Mouse (Mus musculus): ENCODE measurements at regions not wholly inside any gene's neighbourhood (a gene's known extent, or its start where the extent isn't known, plus 50 kb on each side); places are given as distances from the start of the nearest gene placed in this dataset.

GRCm38 (mm10) chr12:98043436-98043835, 215.8 kb downstream of the Galc start:
- DNase-seq (ENCODE audit: low spot score in 2 of 2) = no peak

GRCm38 (mm10) chr12:98039677-98040076, 219.6 kb downstream of the Galc start:
- no peak for DNase-seq (ENCODE audit: low spot score in 2 of 2)

- DNase-seq (ENCODE audit: low spot score in 2 of 2) = no peak
These were observed 235.6 kb downstream of the Galc start for GRCm38 (mm10) chr12:98023655-98024054.

- DNase-seq (ENCODE audit: low spot score in 2 of 2) = no peak
These were observed 244.5 kb downstream of the Galc start for GRCm38 (mm10) chr12:98014607-98015278.

- no peak for DNase-seq (ENCODE audit: low spot score in 2 of 2)
These were observed 250.1 kb downstream of the Galc start for GRCm38 (mm10) chr12:98009175-98009574.

- no peak for DNase-seq (ENCODE audit: low spot score in 2 of 2)
These were observed 253.4 kb downstream of the Galc start for GRCm38 (mm10) chr12:98005671-98006469.

GRCm38 (mm10) chr12:98002217-98002616, 257.0 kb downstream of the Galc start:
- DNase-seq (ENCODE audit: low spot score in 2 of 2) = no peak

- DNase-seq (ENCODE audit: low spot score in 2 of 2) = no peak
These were observed 264.4 kb downstream of the Galc start for GRCm38 (mm10) chr12:97994884-97995283.

GRCm38 (mm10) chr12:97993937-97994336, 265.3 kb downstream of the Galc start:
- no peak for DNase-seq (ENCODE audit: low spot score in 2 of 2)

GRCm38 (mm10) chr12:97983390-97983789, 275.9 kb downstream of the Galc start:
- no peak for DNase-seq (ENCODE audit: low spot score in 2 of 2)

GRCm38 (mm10) chr12:97978668-97979067, 280.6 kb downstream of the Galc start:
- no peak for DNase-seq (ENCODE audit: low spot score in 2 of 2)

GRCm38 (mm10) chr12:97978178-97978651, 281.0 kb downstream of the Galc start:
- no peak for DNase-seq (ENCODE audit: low spot score in 2 of 2)

GRCm38 (mm10) chr12:97977633-97978032, 281.6 kb downstream of the Galc start:
- no peak for DNase-seq (ENCODE audit: low spot score in 2 of 2)

- DNase-seq (ENCODE audit: low spot score in 2 of 2) = no peak
These were observed 285.2 kb downstream of the Galc start for GRCm38 (mm10) chr12:97973909-97974510.

GRCm38 (mm10) chr12:97957201-97957600, 302.1 kb downstream of the Galc start:
- DNase-seq (ENCODE audit: low spot score in 2 of 2) = no peak

- no peak for DNase-seq (ENCODE audit: low spot score in 2 of 2)
These were observed 305.9 kb downstream of the Galc start for GRCm38 (mm10) chr12:97953336-97953735.

- no peak for DNase-seq (ENCODE audit: low spot score in 2 of 2)
These were observed 307.1 kb downstream of the Galc start for GRCm38 (mm10) chr12:97952204-97952603.

GRCm38 (mm10) chr12:97950072-97950471, 309.2 kb downstream of the Galc start:
- no peak for DNase-seq (ENCODE audit: low spot score in 2 of 2)

- no peak for DNase-seq (ENCODE audit: low spot score in 2 of 2)
These were observed 311.8 kb downstream of the Galc start for GRCm38 (mm10) chr12:97947421-97947820.

GRCm38 (mm10) chr12:97938361-97938760, 320.9 kb downstream of the Galc start:
- no peak for DNase-seq (ENCODE audit: low spot score in 2 of 2)

GRCm38 (mm10) chr12:97929877-97930276, 329.4 kb downstream of the Galc start:
- DNase-seq (ENCODE audit: low spot score in 2 of 2) = no peak

- no peak for DNase-seq (ENCODE audit: low spot score in 2 of 2)
These were observed 332.2 kb downstream of the Galc start for GRCm38 (mm10) chr12:97927036-97927435.

All from spleen, postnatal 14 days (tissue).